Mouse (Mus musculus): Measurements from ENCODE around the gene Wdr60.

DNA sequence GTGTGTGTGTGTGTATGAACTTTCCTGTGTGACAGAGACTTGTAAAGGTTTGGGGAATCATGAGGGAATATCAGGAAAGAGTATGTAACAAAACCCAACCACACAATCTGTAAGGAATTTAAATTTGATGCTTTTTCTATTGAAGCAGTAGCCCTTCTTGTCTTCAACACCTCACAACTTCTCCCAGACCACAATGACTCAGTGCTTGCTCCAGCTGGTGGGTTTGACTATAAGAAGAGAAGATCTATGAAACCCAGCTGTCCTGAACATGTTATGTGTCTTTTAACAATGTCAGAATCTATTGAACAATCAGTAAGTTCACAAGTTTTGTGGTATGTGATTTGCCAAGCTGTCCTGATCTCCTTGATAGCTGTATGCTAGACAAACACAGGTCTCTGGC, 97.5 kb downstream of the Wdr60 start:
- TF ChIP-seq POLR2A (IDR thresholded peaks at IDR 0.05; ENCODE audit: low read depth, low read length) (no peak), MAX (IDR thresholded peaks at IDR 0.05; ENCODE audit: low read length) (no peak), EP300 (IDR thresholded peaks at IDR 0.05; ENCODE audit: low read length) (no peak), MAFK (IDR thresholded peaks at IDR 0.05; ENCODE audit: insufficient replicate concordance, low read length) (no peak), ZMIZ1 (IDR thresholded peaks at IDR 0.05; ENCODE audit: low read depth, low read length) (no peak), TCF12 (IDR thresholded peaks at IDR 0.05; ENCODE audit: low read depth, low read length) (no peak), JUND (conservative IDR thresholded peaks at IDR 0.05; ENCODE audit: low read depth, low read length) (no peak), RCOR1 (conservative IDR thresholded peaks at IDR 0.05; ENCODE audit: low read depth, low read length) (no peak), NRF1 (IDR thresholded peaks at IDR 0.05; ENCODE audit: low read depth, low read length) (no peak), IRF4 (IDR thresholded peaks at IDR 0.05; ENCODE audit: low read depth, low read length) (no peak)

Measured in CH12.LX (cell line).